Mouse (Mus musculus) retina, postnatal 7 days (tissue): Measurements from ENCODE around the gene Rps3.

Source experiments
- DNase-seq: peaks from one replicate; pipeline ENCODE4 v3.0.0-alpha.2; 2012; ENCODE audit warnings: low read depth, low spot score

Gene Rps3

DNA sequence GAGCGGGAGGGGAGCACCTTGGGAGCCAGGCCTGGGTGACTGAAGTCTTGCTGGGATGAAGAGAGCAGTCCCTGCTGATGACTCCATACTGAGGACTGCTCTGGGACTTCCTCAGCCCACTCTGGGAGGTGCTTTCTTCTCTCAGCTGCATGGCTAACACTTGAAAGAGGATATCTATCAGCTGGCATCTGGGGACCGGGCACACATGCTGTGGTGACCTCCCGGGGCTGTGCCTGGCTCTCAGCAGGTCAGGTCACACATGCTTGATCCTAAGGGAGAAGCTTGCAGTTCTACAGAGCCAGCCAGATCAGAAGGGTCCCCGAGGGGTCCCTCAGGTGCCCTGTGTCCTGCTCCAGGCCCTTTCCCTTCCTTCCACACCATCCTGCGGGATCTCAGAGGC lies 40.4 kb downstream of the Rps3 start:
- DNase-seq, result no peak

DNA sequence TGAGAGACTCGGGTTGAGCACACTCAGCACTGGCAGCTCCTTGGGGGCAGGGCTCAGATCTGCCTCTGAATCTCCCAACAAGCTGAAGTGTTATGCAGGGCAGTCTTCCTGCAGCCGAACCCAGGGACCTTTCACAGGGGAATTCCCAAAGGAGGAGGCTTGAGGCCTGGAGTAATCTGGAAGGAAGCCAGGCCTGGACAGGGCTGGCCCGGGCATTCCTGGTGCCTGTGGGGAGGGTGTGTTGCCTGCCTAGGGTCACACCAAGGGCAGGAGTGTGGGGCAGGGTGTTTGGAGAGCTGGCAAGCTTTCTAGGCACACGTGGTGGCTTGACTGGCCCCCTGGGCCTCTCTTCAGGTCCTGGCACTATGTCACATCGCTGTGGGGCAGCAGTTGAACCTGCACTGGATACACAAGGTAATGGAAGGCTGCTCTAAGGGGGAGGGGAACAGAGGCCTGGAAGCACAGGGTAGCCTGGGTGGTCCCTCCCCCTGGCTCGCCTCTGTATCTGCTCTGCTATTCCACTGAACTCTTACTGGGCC lies 41.9 kb downstream of the Rps3 start:
- DNase-seq, result no peak

DNA sequence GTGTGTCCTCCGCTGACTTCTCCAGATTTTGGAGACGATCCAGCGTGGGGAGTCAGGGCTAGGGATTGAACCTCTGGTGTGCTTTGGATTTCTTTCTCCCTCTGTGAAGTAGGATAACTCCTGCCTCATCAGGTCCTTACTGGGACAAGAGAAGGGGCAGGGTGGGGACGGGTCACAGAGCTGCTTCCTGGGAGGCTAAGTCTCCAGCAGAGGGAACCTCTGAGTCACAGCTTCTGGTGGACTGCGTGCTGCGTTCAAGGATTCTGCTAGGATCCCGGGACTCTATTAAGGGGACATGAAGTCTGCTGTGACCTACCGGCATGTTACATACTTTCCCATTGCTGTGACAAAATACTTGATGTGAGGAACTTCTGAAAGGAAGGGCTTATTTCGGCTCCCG lies 44.7 kb downstream of the Rps3 start:
- no peak for DNase-seq

DNA sequence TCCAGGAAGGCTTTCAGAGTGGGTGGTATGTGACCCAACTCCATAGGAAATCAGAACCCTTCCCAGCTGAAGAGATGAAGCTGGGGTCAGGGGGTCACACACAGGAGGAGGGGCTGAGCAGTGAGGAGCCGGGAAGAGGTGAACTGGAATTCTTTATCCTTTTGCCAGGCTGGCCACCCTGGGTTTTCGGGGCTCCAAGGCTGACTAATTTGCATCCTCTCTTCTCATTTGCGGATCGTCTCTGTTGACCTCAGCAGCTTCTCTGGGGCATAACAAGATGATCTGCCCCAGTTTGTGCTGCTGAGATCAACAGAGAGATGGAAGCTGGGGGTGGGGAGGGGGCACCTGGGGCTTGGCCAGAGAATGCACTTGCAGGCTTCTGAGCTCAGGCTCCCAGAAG lies 47.0 kb downstream of the Rps3 start:
- no peak for DNase-seq

DNA sequence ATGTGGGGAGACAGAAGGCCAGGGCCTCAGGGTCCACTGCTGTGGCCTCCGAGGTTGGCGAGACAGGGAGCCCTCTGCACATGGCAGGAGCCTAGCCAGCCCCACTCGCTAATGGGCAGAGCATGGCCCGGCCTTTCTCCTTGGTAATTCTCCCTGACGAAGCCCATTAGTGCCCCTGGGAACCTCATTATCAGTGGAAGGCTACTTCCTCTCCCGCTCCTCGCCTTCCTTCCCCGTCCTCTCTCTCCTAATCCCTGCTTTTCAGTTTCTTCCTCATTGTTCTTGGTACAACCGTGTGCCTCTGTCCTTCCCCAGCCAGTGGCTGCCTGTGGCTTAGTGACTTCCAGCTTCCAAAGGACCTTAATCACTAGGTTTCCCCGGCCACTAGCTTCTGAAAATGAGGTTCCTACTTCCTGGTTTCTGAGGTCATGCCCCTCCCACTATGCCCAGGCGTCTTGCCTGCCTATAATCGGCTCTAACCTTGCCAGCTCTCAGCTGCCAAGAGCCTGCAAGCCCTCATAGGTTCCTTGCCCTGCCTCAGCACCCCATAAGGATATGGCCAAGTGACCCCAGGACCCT lies 48.8 kb downstream of the Rps3 start:
- no peak for DNase-seq

DNA sequence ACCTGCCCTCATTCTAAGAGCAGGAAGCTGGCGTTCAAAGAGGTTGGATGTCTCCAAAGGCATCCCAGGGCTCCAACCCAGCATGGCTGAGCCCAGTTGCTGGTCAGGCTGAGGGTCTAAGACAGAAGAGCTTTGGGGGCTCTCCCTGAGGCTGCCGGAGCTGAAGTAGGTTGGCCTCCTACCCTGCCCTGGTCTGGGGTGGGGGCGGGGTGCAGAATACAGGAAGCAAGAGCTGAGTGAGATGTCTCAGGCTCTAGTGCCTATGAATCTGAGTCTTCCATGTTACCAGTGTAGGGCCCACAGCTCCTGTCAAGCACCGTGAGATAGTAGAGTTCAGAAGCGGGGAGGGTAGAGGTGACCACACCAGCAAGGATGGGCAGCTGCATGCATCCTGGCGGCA lies 50.7 kb downstream of the Rps3 start:
- no peak for DNase-seq

DNA sequence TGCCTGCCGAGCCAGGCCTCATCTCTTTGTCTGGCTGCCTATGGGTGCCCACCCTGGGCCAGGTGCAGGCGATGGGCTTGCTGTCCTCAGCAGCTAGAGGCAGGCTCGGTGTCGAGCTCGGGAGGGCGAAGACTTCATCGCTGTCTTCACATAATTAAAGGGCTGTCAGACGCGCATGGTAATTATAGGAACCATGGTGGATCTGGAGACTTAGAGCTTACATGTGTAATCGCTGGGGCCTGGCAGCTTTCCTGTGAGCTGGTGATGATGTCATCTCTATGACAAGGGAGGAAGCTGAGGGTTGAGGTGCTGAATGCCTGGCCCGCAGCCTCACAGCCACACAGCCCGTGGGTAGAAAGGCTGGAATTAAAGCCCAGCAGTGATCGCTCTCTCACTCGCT lies 51.3 kb downstream of the Rps3 start:
- DNase-seq, result no peak

DNA sequence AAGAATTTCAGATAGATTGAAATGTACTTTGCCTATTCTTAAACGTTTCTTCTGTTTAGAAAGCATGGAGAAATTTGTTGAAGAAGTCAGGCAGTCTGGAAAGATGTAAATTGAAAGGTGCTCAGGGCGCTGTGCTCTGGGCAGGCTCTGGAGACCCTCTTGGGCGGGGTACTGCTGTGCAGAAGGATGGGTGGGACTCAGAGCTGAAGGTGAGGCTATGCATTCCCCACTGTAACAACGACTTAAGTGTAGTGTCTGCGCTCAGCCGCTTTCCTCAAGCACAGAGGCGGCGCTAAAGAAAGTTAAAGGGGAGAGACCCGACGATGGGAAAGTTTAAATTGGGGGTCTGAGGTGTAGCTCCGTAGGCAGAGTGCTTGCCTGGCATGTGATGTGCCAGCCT lies 53.3 kb downstream of the Rps3 start:
- DNase-seq, result no peak

DNA sequence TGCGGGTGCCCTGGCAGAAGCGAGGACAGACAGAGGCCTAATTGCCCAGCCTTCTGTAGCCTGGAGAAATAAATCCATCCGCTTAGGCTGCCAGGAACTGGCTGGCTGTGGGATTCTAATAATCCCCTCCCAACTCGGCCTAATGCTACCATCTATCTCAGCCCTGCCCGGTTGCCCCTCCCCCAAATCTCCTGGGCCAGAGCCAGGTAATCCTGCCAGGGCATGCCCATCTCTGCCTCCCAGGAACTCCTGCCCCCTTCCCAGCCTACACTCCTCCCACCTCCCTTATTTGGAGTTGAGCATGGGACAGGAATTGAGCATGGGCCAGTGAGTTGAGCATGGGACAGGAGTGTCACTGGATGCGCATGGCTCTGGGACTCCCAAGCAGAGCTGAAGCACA lies 53.8 kb downstream of the Rps3 start:
- peak; percentile 90 for DNase-seq

DNA sequence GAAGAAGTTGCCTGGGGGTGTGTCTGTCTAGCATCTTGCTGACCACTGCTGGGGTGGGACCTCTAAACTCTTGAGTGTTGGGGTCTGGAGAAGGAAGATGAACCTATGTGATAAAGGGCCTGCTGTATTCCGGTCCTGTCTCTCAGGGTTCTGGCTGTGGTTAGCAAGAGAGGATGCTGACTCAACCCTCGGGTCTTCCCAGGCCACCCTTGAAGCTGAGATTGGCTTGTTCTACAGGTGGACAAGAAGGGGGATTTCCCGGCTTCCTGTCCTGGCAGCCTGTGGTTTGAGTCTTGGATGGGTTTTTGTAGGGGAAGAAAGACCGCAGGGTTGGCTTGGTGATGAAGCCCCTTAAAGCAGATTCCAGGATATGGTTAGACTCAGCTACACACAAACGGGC lies 54.7 kb downstream of the Rps3 start:
- DNase-seq, result no peak

DNA sequence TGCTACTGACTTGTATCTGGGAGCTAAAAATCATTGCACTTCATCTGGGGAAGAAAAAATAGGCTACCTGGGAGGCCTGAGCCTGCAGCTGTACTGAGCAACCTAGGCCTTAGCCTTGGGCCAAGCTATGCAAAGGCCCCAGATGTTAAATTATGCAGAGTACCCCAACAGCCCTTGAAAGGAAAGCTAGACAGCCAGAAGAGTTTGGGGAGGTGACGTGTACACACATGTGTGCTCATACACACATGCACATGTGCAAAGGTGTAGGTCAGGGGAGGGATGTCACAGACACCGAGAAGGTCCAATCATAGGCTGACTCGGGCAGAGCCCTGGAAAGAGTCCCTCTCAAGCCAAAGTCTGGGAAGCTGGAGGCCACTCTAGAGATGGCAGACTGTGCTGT lies 55.6 kb downstream of the Rps3 start:
- DNase-seq, result no peak
